Mouse (Mus musculus) heart, postnatal 0 days (tissue): ENCODE results near the gene Maml3.

Experiments
- CTCF ChIP-seq: IDR thresholded peaks from 2 replicates; pipeline ENCODE4 v1.5.1; 2016; ENCODE audit warnings: antibody characterized with exemption, control low read depth, low read depth
- EP300 ChIP-seq: IDR thresholded peaks from 2 replicates; pipeline ENCODE4 v1.6.1; 2016; ENCODE audit warnings: antibody characterized with exemption, low read depth

DNA sequence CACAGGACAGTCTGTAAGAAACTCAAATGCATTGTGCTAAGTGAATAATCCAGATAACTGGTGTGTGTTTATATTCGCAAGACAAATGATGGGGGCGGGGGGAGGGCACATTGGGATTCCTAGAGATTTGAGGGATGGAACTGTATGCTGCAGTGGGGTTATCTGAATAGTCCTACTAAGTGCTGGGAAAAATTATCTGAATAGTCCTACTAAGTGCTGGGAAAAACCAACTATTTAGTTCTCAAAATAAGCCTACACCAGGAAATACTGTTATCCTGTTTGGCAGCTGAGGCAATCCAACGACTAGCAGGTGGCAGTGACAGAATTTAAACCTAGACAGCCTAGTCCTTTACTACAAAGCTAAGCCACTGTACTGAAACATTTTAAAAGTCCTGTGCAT is 62.2 kb downstream of the Maml3 start:
- TF ChIP-seq CTCF (no peak), EP300 (no peak)
